Mouse (Mus musculus): ENCODE results near the gene Lrguk. TPM values are rescaled to one million over a fixed set of nuclear protein-coding genes. Genes with fewer than 3 reads are reported as not detected.
A peak's percentile ranks its signal among the peaks of the same experiment; 100 is the strongest.

Lrguk gene
- 1 to 10 TPM; 2.2 to 2.4 TPM for total RNA-seq (2021)
- long read RNA-seq, experiment 1, result 0 reads
- long read RNA-seq, experiment 2, result 0 reads

DNA sequence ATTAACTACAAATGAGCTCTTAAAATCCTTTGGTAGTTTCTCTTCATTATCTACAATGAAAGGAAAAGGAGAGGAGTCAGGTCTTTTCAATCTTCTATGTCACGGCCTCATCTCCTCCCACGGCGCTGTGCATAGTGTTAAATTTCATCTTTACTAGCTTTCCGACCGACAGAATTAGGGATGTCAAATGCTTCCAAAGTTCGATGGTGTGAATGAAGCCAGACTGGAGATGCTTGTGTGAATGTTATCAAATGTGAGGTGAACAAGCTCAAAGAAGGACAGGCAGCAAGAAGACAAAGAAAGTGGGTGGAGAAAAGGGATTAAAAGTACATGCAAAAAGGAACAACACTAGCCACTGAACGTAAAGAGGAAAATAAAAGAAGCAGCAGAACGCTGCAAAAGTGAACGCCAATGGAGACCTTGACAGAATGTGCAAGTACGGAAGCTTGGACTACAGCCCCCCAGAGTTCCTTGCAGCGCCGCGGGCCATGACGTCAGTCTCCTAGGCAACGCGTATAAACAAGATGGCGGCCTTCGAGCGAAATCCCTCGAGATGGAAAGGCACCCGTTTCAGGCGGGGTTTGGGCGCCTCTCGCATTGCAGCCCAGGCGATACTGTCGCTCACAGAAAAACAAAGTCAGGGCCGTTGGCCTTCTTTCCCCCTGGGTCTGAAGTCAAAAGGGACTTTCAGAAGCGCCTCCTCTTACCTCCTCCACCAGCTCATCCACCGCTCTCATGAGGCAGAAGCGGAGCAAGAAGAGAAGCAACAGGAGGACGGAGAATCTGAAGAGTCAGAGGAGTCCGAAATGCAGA, at the start of gene Lrguk:
Gene Lrguk, plus strand, starts transcription at position 516 of the 813 bp plus-strand sequence.
- DNase-seq (ENCODE audit: low spot score in 2 of 2), result peak; percentile 88 to 89
- TF ChIP-seq CTCF (conservative IDR thresholded peaks at IDR 0.05), result no peak
- peak within 1 kb of the TSS; percentile 87 for H3K27ac ChIP-seq

DNA sequence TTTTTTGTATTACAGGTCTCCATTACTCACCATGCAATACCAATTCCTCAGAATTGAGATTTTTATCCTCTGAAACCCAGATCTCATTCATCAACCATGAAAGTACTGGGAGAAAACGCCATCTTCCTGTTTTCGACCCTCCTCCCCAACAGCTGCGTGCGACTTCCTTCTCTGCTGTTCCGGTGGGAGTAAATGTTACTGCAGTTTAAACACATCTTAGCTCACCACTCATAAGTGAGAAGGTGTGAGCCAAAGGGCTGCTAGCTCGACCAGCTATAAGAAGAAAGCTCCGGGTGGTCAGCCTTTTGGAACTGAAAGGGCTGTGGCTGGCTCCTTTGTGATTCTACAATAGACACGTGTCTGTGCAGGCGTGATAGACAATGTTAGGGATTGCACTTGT, 46.5 kb upstream of the Lrguk start:
- TF ChIP-seq CTCF (conservative IDR thresholded peaks at IDR 0.05), result no peak
- no peak overlapping the region for H3K27ac ChIP-seq
- no peak for DNase-seq (ENCODE audit: low spot score in 2 of 2)
- H3K4me3 ChIP-seq, result no peak overlapping the region

More for the DNA sequence above, at the start of gene Lrguk:
- H3K4me3 ChIP-seq, result peak within 1 kb of the TSS; percentile 77

DNA sequence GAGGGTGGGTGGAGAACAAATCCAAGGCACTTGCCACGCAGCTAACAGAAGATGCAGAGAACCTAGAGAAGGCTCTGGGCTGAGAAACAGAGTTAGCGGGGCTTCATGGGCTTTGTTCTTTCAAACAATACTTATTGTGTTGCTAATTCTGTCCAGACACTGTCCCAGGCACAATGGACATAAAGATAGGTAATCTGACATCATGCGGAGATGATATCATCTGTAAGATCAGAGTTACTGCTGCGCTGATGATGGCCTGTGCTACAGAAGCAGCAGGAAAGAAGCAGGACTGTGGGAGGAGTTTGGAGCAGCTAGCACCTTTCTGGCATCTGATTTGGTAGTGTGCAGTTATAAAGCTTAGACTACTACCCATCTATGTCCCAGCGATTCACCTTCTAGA, 42.1 kb upstream of the Lrguk start:
- TF ChIP-seq CTCF (conservative IDR thresholded peaks at IDR 0.05), result no peak

DNA sequence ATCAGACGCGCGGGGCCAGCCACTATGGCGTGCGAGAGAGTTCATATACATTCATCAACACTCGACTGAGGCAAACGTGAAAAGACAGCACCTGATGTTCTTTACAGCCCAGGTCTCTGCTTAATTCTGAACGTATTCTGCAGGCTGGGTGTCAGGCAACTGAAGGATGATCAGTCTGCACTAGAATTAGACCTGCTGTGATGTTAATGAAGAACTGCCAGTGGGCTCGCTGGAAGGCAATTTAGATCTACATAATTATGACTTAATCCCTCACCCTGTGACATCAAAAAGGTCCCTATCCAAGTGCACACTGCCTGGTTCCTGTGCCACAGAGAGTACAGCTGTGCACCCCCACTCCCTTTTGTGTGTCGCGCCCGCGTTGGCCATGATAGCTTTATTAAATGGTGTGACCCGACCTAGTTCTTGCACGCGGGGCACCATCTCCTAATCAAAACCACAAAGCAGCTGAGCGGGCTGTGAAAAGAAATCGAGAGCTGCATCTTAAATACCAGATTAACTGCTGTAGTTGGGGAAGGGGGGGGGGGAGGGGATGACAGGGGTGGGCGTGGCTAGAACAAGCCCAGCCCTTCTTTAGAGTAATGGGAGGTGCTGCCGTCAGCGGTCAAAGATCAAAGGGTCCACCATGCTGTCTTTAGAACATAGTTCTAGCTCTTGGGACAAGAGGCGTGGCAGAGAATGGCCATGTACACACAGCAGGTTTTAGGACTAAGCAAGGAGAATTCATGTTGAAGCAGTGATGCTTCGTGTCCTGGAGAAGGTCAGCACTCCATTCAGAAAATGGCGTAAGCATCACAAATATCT, 36.8 kb upstream of the Lrguk start:
- Histone ChIP-seq H3K4me3 (peak overlapping the region; percentile 38), H3K27ac (no peak overlapping the region)
- TF ChIP-seq CTCF (conservative IDR thresholded peaks at IDR 0.05), result no peak
- DNase-seq (ENCODE audit: low spot score in 2 of 2), result no peak

More for the DNA sequence above, 42.1 kb upstream of the Lrguk start:
- H3K4me3 ChIP-seq, result no peak overlapping the region
- no peak overlapping the region for H3K27ac ChIP-seq
- DNase-seq (ENCODE audit: low spot score in 2 of 2), result no peak

DNA sequence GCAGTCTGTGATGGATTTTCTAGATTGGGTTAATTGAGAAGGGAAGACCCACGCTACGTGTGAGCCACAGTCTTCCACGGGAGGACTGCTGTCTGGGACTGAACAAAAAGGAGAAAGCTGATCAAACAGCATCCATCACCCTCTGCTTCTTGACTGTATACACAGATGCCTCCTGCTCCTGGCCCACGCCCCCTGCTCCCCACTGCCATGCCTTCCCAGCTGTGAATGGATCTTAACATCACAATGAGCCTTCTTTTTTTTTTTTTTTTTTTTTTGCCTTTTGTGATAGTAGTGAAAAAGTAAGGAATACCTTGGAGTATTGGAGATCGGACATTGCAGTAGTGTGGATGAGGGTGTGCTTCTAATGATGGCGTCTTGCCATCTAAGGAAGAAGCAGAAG, 35.4 kb upstream of the Lrguk start:
- Histone ChIP-seq H3K27ac (no peak overlapping the region), H3K4me3 (no peak overlapping the region)
- TF ChIP-seq CTCF (conservative IDR thresholded peaks at IDR 0.05), result no peak
- no peak for DNase-seq (ENCODE audit: low spot score in 2 of 2)

DNA sequence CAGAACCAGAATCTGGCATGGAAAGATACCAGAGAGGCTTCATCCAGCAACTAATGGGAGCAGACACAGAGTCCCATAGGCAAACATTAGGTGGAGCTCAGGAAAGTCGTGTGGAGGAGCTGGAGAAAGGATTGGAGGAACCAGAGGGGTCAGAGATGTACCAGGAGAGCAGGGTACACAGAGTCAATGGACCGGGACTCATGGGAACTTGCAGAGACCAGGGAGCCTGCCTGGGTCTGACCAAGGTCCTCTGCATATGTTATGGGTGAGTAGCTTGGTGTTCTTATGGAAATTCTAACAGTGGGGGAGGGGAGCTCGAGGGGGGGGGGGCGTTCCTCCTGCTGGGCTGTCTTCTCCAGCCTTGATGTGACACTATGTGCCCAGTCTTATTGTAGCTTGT, 30.7 kb upstream of the Lrguk start:
- Histone ChIP-seq H3K4me3 (no peak overlapping the region), H3K27ac (no peak overlapping the region)
- no peak for TF ChIP-seq CTCF (conservative IDR thresholded peaks at IDR 0.05)
- DNase-seq (ENCODE audit: low spot score in 2 of 2), result no peak

DNA sequence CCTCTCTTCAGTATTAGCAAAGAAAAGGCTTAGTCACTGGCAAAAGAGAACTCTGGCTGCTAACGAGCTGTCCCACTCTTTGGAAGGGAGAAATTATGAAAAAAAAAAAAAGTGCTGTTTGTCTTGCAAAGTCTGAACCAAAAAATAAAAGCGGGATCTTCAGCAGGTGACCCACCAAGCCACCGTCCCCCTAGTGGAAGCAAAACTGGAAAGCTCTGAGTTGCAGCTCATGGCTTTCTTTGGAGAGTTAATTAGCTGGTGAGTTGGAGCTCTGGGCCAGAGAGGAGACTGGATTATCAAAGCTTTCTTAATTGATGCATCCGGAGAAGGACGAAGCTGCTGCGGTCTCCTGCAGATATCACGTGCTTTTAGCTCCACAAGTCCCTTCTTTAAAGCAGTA, 29.7 kb upstream of the Lrguk start:
- peak; percentile 58 for TF ChIP-seq CTCF (conservative IDR thresholded peaks at IDR 0.05)
- no peak overlapping the region for H3K27ac ChIP-seq
- H3K4me3 ChIP-seq, result no peak overlapping the region
- no peak for DNase-seq (ENCODE audit: low spot score in 2 of 2)

DNA sequence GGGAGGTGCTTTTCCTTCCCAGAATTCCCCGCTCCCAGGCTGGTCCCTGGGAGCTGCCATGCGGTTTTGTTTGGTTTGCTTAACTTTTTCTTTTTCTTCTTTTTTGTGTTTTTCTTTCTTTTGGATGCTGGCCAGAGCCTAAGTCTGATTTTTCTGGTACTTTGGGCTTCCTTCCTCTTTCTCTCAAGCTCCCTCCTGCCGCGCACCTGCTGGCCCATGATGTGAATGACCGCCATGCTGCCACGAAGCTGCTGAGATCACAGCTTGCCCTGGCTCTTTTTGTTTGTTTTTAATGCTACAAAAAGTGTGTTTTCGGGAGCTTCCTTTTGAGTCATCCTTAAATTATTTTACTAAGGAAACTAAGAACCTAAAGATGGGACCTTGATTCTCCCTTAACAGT, 28.6 kb upstream of the Lrguk start:
- TF ChIP-seq CTCF (conservative IDR thresholded peaks at IDR 0.05), result no peak
- Histone ChIP-seq H3K27ac (no peak overlapping the region), H3K4me3 (no peak overlapping the region)
- DNase-seq (ENCODE audit: low spot score in 2 of 2), result no peak

DNA sequence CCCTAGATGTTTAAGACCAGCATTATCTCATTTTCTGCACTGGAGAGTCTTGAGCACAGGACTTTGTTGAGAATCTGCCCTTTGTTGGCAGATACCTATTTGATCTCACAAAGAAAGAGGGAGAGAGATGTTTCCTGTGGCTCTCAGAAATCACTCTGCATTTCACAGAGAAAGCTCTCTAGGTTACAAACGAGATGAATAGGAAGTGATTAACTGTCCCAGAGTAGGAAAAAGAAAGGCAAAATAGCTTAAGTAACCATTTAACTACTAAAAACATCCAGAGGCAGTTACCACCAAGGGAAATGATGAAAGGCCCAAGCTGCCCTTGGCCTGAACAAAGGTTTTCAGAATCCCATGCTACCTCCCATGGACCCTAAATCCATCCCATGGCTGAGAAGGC, 26.2 kb upstream of the Lrguk start:
- TF ChIP-seq CTCF (conservative IDR thresholded peaks at IDR 0.05), result no peak
- no peak for DNase-seq (ENCODE audit: low spot score in 2 of 2)

DNA sequence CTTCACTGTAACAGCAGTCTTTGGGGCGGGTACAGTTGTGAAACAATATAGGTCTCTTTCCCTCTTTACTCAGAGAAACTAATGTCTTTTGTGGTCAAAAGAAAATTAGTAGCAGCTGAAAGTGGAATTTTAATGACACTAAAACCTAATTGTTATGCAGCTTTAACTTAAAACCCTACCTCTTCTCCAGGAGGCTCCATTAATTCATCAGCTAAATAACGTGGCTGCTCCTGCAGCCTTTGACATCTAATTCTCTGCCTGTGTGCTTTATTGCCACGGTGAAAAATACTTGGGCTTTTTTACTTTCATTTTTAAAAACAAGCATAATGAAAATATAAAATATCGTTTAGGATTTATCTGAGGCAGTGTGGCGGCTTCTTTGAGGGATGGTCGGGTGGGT, 15.8 kb upstream of the Lrguk start:
- no peak for TF ChIP-seq CTCF (conservative IDR thresholded peaks at IDR 0.05)
- Histone ChIP-seq H3K27ac (no peak overlapping the region), H3K4me3 (no peak overlapping the region)
- no peak for DNase-seq (ENCODE audit: low spot score in 2 of 2)

More for the DNA sequence above, 26.2 kb upstream of the Lrguk start:
- Histone ChIP-seq H3K4me3 (no peak overlapping the region), H3K27ac (no peak overlapping the region)

DNA sequence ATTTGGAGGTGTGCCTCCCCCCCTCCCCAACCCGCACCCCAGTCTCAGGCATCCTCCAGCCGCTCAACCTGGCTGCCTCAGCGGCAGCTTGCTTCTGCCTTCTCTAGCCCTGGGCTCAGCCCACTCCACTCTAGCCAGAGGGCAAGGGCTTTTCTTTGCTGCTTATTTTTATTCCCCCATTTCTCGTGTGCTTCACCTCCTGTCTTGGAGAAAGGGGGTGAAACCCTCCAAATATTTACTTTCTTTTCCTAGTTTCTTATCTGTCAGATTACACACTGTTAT, 439 bp downstream of the Lrguk start:
- TF ChIP-seq CTCF (conservative IDR thresholded peaks at IDR 0.05), result no peak
- H3K27ac ChIP-seq, result peak overlapping the region; percentile 87
- DNase-seq (ENCODE audit: low spot score in 2 of 2), result no peak

DNA sequence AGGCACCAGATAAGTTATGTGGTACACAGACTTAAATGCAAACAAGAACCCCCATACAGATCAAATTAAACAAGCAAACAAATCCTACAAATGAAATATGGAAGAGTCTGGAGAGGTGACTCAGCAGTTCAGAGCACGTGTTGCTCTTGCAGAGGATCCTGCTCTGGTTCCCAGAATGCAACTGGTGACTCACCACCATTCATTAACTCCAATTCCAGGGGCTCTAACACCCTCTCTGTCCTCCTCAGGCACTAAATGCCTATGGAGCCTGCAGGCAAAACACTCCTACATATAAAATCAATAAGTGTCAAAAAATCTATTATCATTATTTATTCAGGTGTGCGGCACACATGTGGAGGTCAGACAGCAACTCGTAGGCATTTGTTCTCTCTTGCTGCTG, 4.8 kb downstream of the Lrguk start:
- TF ChIP-seq CTCF (conservative IDR thresholded peaks at IDR 0.05), result no peak
- Histone ChIP-seq H3K27ac (no peak overlapping the region), H3K4me3 (no peak overlapping the region)
- DNase-seq (ENCODE audit: low spot score in 2 of 2), result no peak

More for the DNA sequence above, 439 bp downstream of the Lrguk start:
- peak overlapping the region; percentile 77 for H3K4me3 ChIP-seq

DNA sequence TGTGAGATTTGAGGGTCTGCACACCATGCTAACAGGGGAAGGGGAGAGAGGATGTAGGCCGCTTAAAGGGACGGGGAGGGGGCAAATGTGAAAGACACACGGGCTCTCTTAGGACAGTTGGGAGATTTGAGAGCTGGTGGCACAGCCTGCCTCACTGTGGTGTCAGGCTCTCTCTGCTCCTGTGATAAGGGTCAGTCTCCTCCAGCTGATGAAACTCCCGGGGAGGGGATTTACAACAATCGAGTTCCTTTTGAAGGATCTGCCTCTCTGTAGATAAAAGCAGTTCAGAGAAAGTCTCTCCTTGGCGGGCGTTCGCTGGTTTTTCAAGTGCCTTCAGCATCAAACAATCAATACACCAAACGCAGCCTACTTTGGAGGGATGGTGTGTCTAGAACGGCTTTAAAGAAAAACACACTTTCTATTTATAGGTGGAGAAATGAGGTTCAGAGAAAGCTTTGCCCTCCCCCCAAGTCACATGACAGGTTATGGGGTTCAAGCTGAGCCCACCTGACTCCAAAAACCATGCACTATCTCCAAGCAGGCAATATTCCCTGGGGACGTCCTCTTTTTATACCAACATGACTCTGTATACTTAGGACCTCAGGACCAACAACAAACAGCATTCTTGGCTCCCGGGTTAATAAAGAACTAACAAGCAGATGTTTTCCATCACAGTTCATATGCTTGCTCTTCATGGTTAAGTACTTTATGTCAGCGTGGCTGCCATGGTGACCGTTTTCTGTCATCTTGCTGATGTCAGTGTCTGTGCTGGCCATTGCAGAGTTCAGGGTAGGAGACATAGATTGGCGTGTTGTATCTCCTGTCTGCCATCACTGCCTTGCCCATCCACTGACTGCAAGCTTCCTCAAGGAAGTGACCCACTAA, 5.6 kb downstream of the Lrguk start:
- no peak overlapping the region for H3K27ac ChIP-seq
- no peak for TF ChIP-seq CTCF (conservative IDR thresholded peaks at IDR 0.05)
- no peak overlapping the region for H3K4me3 ChIP-seq
- no peak for DNase-seq (ENCODE audit: low spot score in 2 of 2)
